Comparison of ENCODE assay signal across 8 mouse cellular contexts in genomic region chr14:25623698-25624097, GRCm38 (mm10).
DNase-seq lines count a peak whose midpoint lies in the region; ATAC-seq and TF ChIP-seq lines count a peak whose summit lies in the region.

No protein-coding gene starts in this region.

- no peak for TF ChIP-seq CTCF in layer of hippocampus, adult 2 months (conservative IDR thresholded peaks at IDR 0.05)
- TF ChIP-seq CTCF in thymus, adult 2 months (IDR thresholded peaks at IDR 0.05; ENCODE audit: borderline replicate concordance, control insufficient read depth, extremely low read depth, insufficient read depth, low read length, poor library complexity) = no peak

- H3K4me2 ChIP-seq in embryonic facial prominence, embryonic 15.5 days (replicated peaks) = no peak overlapping the region
- H3K4me2 ChIP-seq in hindbrain, embryonic 16.5 days (ENCODE audit: low read length) = no peak overlapping the region
- no peak overlapping the region for H3K4me2 ChIP-seq in neural tube, embryonic 14.5 days (ENCODE audit: low read depth, low read length)

- H3K9ac ChIP-seq in embryonic facial prominence, embryonic 15.5 days = no peak overlapping the region
- H3K9ac ChIP-seq in hindbrain, embryonic 16.5 days (ENCODE audit: low read depth, low read length) = peak overlapping the region; percentile 1; the same call in 1 of the 2 replicates
- H3K9ac ChIP-seq in neural tube, embryonic 14.5 days (replicated peaks; ENCODE audit: low read depth, low read length) = no peak overlapping the region

- peak overlapping the region; percentile 92 for H3K27ac ChIP-seq in layer of hippocampus, adult 2 months
- H3K27ac ChIP-seq in embryonic facial prominence, embryonic 15.5 days (replicated peaks) = 0 out of 2 replicates have a peak overlapping the region, but pooled peaks have one; percentile 39
- H3K27ac ChIP-seq in hindbrain, embryonic 16.5 days (ENCODE audit: low read depth, low read length) = peak overlapping the region; percentile 73
- peak overlapping the region; percentile 84 for H3K27ac ChIP-seq in neural tube, embryonic 14.5 days (ENCODE audit: low read depth, low read length)
- no peak overlapping the region for H3K27ac ChIP-seq in thymus, adult 2 months (ENCODE audit: control insufficient read depth, insufficient read depth, low read length)

- peaks cover 47% of the 10 kb centered on the region for H3K4me1 ChIP-seq in embryonic facial prominence, embryonic 15.5 days
- H3K4me1 ChIP-seq in hindbrain, embryonic 16.5 days (ENCODE audit: control insufficient read depth, insufficient read depth, low read depth, low read length) = peaks cover 53% of the 10 kb centered on the region
- peaks cover 57% of the 10 kb centered on the region for H3K4me1 ChIP-seq in neural tube, embryonic 14.5 days (ENCODE audit: control insufficient read depth, insufficient read depth, low read length)
- peaks cover 17% of the 10 kb centered on the region for H3K4me1 ChIP-seq in thymus, adult 2 months (replicated peaks; ENCODE audit: control insufficient read depth, insufficient read depth, low read length)

- no peak for TF ChIP-seq POLR2A in thymus, adult 2 months (IDR thresholded peaks at IDR 0.05; ENCODE audit: control insufficient read depth, extremely low read depth, insufficient read depth, low read length, poor library complexity)

- peak; percentile 45 to 62 for DNase-seq in layer of hippocampus, adult 2 months (ENCODE audit: low spot score in 2 of 2)
- no peak for DNase-seq in layer of hippocampus, postnatal 36 days
- DNase-seq in thymus, adult 2 months = no peak
- no peak for DNase-seq in gastrocnemius, postnatal 4 days (ENCODE audit: low spot score in 2 of 2)

- no peak overlapping the region for H3K4me3 ChIP-seq in layer of hippocampus, adult 2 months
- no peak overlapping the region for H3K4me3 ChIP-seq in embryonic facial prominence, embryonic 15.5 days (replicated peaks)
- no peak overlapping the region for H3K4me3 ChIP-seq in hindbrain, embryonic 16.5 days (ENCODE audit: low read length)
- no peak overlapping the region for H3K4me3 ChIP-seq in neural tube, embryonic 14.5 days (ENCODE audit: low read depth, low read length)
- no peak overlapping the region for H3K4me3 ChIP-seq in thymus, adult 2 months (ENCODE audit: control insufficient read depth, insufficient read depth, low read length)

- no peaks in the 10 kb centered on the region for H3K27me3 ChIP-seq in embryonic facial prominence, embryonic 15.5 days
- no peaks in the 10 kb centered on the region for H3K27me3 ChIP-seq in hindbrain, embryonic 16.5 days (replicated peaks; ENCODE audit: control insufficient read depth, insufficient read depth, low read length)
- H3K27me3 ChIP-seq in neural tube, embryonic 14.5 days (ENCODE audit: control insufficient read depth, insufficient read depth, low read length) = no peaks in the 10 kb centered on the region
- no peaks in the 10 kb centered on the region for H3K27me3 ChIP-seq in thymus, adult 2 months (ENCODE audit: control insufficient read depth, insufficient read depth, low read length)

- ATAC-seq in embryonic facial prominence, embryonic 15.5 days (ENCODE audit: insufficient number of reproducible peaks, low FRiP score, low TSS enrichment, low read depth) = no peak
- ATAC-seq in hindbrain, embryonic 16.5 days = peak; percentile 60
- peak; percentile 59 for ATAC-seq in neural tube, embryonic 14.5 days (ENCODE audit: low read depth)
- no peak for ATAC-seq in CD4-positive, CD25-positive, alpha-beta regulatory T cell, adult 4 months

- no peaks in the 10 kb centered on the region for H3K9me3 ChIP-seq in embryonic facial prominence, embryonic 15.5 days (replicated peaks)
- H3K9me3 ChIP-seq in hindbrain, embryonic 16.5 days (ENCODE audit: control insufficient read depth, low read length) = no peaks in the 10 kb centered on the region
- H3K9me3 ChIP-seq in neural tube, embryonic 14.5 days (ENCODE audit: control insufficient read depth, low read length) = no peaks in the 10 kb centered on the region

- H3K36me3 ChIP-seq in embryonic facial prominence, embryonic 15.5 days = 0 out of 2 replicates have a peak, but pooled peaks cover 20% of the 10 kb centered on the region
- no peaks in the 10 kb centered on the region for H3K36me3 ChIP-seq in hindbrain, embryonic 16.5 days (ENCODE audit: control insufficient read depth, insufficient read depth, low read length)
- no peaks in the 10 kb centered on the region for H3K36me3 ChIP-seq in neural tube, embryonic 14.5 days (ENCODE audit: control insufficient read depth, insufficient read depth, low read length)
- H3K36me3 ChIP-seq in thymus, adult 2 months (ENCODE audit: control insufficient read depth, insufficient read depth, low read length) = no peaks in the 10 kb centered on the region

- 57% methylated on average over 7 of the region's 7 CpGs for WGBS in embryonic facial prominence, embryonic 15.5 days
- 20% methylated on average over 7 of the region's 7 CpGs for WGBS in hindbrain, embryonic 16.5 days
- WGBS in neural tube, embryonic 14.5 days = 13% methylated on average over 7 of the region's 7 CpGs
- WGBS in thymus, adult 2 months = 86% methylated on average over 7 of the region's 7 CpGs

Comparison
In these comparisons a context has a peak if more than half of its experiments do, and no peak if none do; other contexts are left out.
1. DNase-seq: peak in layer of hippocampus, adult 2 months (2 of 2); none in layer of hippocampus, postnatal 36 days (0 of 2), thymus, adult 2 months (single experiment) and gastrocnemius, postnatal 4 days (0 of 2).
2. ATAC-seq: peak in hindbrain, embryonic 16.5 days (single experiment) and neural tube, embryonic 14.5 days (single experiment); none in embryonic facial prominence, embryonic 15.5 days (single experiment) and CD4-positive, CD25-positive, alpha-beta regulatory T cell, adult 4 months (single experiment).